Mouse (Mus musculus) liver, adult 2 months (tissue): ENCODE measurements around the gene Zfp366.

Source experiments
- CTCF ChIP-seq: fragments of 200-500 bp; IDR thresholded peaks from 2 replicates; pipeline ENCODE4 v1.5.1; 2011; ENCODE audit warnings: low read depth, low read length, control low read depth
- POLR2A ChIP-seq: fragments of 200-500 bp; IDR thresholded peaks from 2 replicates; pipeline ENCODE4 v1.6.1; 2011; ENCODE audit warnings: low read length, control low read depth; ENCODE audit not compliant: insufficient read depth; ENCODE audit errors: extremely low read depth

- TF ChIP-seq CTCF (no peak), POLR2A (no peak)
Observed at GRCm38 (mm10) chr13:99183257-99183895, 1.2 kb upstream of the Zfp366 start.
